Mouse (Mus musculus) lung, adult 2 months (tissue): ENCODE measurements at regions not wholly inside any gene's neighbourhood (a gene's known extent, or its start where the extent isn't known, plus 50 kb on each side); places are given as distances from the start of the nearest gene placed in this dataset.

Source experiments
- DNase-seq: peaks from one replicate; pipeline ENCODE4 v3.0.0; 2022
- H3K4me1 ChIP-seq: fragments of 200-500 bp; 2 replicates; pipeline ENCODE4 v1.6.1; 2011; ENCODE audit warnings: low read length; ENCODE audit not compliant: control insufficient read depth, insufficient read depth
- H3K4me3 ChIP-seq: fragments of 200-500 bp; replicated peaks from 2 replicates; pipeline ENCODE3; 2011; ENCODE audit warnings: low read depth, mild to moderate bottlenecking, control low read depth, low read length; ENCODE audit errors: extremely low read depth
- CTCF ChIP-seq: fragments of 200-500 bp; IDR thresholded peaks from 2 replicates; pipeline ENCODE4 v1.5.1; 2011; ENCODE audit warnings: mild to moderate bottlenecking, low read length, control low read depth; ENCODE audit not compliant: insufficient read depth
- POLR2A ChIP-seq: fragments of 200-500 bp; IDR thresholded peaks from 2 replicates; pipeline ENCODE4 v1.6.1; 2011; ENCODE audit warnings: low read depth, mild to moderate bottlenecking, control low read depth, low read length, borderline replicate concordance; ENCODE audit errors: extremely low read depth
- WGBS: fragments of 180-500 bp; shearing (Covaris S2); methylation state at CpG from one replicate; pipeline ENCODE4 v1.1.7; 2018; 5-methylcytosine and 5-hydroxymethylcytosine counted together

- no peak for DNase-seq
- no peak overlapping the region for H3K4me3 ChIP-seq
- H3K4me1 ChIP-seq = no peaks in the 10 kb centered on the region
- 75% methylated on average over 2 of the region's 2 CpGs for WGBS
- no peak for TF ChIP-seq POLR2A
- no peak for TF ChIP-seq CTCF
These were observed 63.8 kb upstream of the Tnp1 start for GRCm38 (mm10) chr1:73079518-73079917.

GRCm38 (mm10) chr1:73077156-73077555, 61.4 kb upstream of the Tnp1 start:
- 89% methylated on average over 4 of the region's 4 CpGs for WGBS
- TF ChIP-seq POLR2A (no peak), CTCF (no peak)

GRCm38 (mm10) chr1:73075699-73076373, 60.1 kb upstream of the Tnp1 start:
- Histone ChIP-seq H3K4me3 (no peak overlapping the region), H3K4me1 (no peaks in the 10 kb centered on the region)
- TF ChIP-seq POLR2A = no peak
- TF ChIP-seq CTCF = no peak
- 65% methylated on average over 6 of the region's 6 CpGs for WGBS
- DNase-seq = no peak

More at GRCm38 (mm10) chr1:73077156-73077555, 61.4 kb upstream of the Tnp1 start:
- Histone ChIP-seq H3K4me3 (no peak overlapping the region), H3K4me1 (no peaks in the 10 kb centered on the region)
- no peak for DNase-seq

DNA sequence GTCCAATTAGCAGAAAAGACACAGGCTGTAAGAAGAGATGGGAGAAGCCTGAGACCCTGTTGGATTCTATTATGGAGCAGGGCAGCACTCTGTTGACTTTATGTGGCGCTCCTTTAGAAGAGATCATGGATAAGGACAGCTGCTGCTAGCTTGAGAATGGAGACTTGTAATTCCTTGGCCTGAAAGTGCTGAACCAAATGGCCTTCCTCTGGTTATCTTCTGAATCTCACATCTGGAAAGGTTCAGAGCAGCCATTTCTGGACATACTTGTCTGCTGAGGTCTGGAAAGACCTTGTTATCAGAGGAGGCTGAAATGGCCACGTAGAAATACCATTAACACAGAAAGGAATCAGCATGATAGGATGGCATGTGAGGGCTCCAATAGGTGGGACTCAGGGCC, 59.5 kb upstream of the Tnp1 start:
- H3K4me3 ChIP-seq = no peak overlapping the region
- WGBS = 66% methylated on average over 2 of the region's 2 CpGs
- no peak for DNase-seq
- TF ChIP-seq POLR2A (no peak), CTCF (no peak)
- H3K4me1 ChIP-seq = no peaks in the 10 kb centered on the region

DNA sequence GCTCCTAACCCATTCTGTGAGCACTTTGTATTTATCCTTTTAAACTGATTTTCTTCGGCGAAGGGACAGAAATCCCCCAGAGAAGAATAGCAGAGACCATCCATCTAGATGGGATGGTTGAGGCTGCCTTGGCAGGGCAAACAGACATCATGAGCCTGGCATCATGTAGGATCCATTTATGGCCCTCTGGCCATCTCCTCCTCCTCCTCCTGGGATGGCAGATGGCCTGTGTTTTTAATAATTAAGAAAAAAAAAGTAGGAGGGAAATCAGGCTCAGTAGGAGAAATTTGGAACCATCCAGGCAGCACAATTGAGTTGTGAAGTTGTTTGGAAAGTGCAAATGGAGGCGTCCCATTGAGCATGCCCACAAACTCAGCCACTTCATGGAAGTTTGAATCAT, 58.8 kb upstream of the Tnp1 start:
- TF ChIP-seq POLR2A (no peak), CTCF (no peak)
- Histone ChIP-seq H3K4me1 (no peaks in the 10 kb centered on the region), H3K4me3 (no peak overlapping the region)
- DNase-seq = no peak
- WGBS = 91% methylated on average over 3 of the region's 3 CpGs

DNA sequence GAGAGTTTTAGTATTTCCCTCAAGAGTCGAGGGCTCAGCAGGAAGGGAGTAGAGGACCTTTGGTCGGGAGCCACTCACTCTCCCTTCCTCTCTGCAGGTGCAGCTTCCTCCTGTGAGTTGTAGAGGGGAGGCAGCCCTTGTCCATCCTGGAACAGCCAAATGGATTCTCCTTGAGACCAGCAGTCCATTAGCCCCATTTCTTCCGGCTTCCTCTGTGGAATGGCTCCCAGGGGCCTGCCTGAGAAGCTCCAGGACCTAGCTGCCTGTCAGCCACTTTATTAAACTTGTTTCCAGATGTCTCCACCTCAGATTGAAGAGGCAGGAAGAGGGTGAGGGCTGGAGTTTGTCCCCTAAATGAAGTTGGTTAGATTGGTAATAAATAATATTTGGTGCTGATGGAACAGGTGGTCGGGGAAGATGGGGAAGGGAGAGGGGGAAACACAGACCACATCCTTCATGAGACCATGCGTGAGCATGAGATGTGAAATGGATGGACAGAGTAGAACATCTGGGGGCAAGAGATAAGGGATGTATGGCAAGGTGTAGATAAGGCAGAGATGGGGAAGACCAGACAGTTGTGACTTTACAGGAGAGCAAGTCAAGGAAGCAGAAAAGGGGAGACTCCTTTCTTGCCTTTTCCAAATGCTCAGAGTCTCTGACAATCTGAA, 56.7 kb upstream of the Tnp1 start:
- no peaks in the 10 kb centered on the region for H3K4me1 ChIP-seq
- 64% methylated on average over 5 of the region's 5 CpGs for WGBS
- TF ChIP-seq POLR2A = no peak
- no peak for TF ChIP-seq CTCF
- no peak overlapping the region for H3K4me3 ChIP-seq
- DNase-seq = no peak

GRCm38 (mm10) chr1:73070126-73070525, 54.4 kb upstream of the Tnp1 start:
- no peak for DNase-seq
- no peaks in the 10 kb centered on the region for H3K4me1 ChIP-seq
- H3K4me3 ChIP-seq = no peak overlapping the region
- WGBS = 68% methylated on average over 2 of the region's 2 CpGs
- TF ChIP-seq CTCF (no peak), POLR2A (no peak)
